Mouse (Mus musculus): ENCODE measurements around the gene Mocs2.
A peak's percentile ranks its signal among the peaks of the same experiment; 100 is the strongest.

GRCm38 (mm10) chr13:114817751-114818360 is at the start of gene Mocs2:
- peak; percentile 67 for TF ChIP-seq POLR2A (IDR thresholded peaks at IDR 0.05; ENCODE audit: insufficient read depth, low read depth, low read length)
- TF ChIP-seq CTCF (IDR thresholded peaks at IDR 0.05; ENCODE audit: insufficient read depth, low read depth, low read length), result no peak

Data from olfactory bulb, adult 2 months (tissue).